Mouse (Mus musculus) lung, postnatal 0 days (tissue): ENCODE results near the gene Tm4sf20. TPM values are rescaled to one million over a fixed set of nuclear protein-coding genes. Genes with fewer than 3 reads are reported as not detected.

ENCODE experiments used
- ATAC-seq: fragments of 200-750 bp; cut with Nextera tagmentation; 2 replicates; pipeline ENCODE4 v1.8.0; 2017; ENCODE audit warnings: moderate library complexity
- DNase-seq: peaks from one replicate; pipeline ENCODE4 v3.0.0-alpha.2; 2016; ENCODE audit warnings: low spot score
- H3K27ac ChIP-seq: fragments of 300-500 bp; sonication (generic); 2 replicates; pipeline ENCODE4 v1.5.1; 2014; ENCODE audit warnings: antibody characterized with exemption, mild to moderate bottlenecking, low read length, mixed read lengths
- H3K27me3 ChIP-seq: fragments of 300-500 bp; sonication (generic); replicated peaks from 2 replicates; pipeline ENCODE4 v1.6.1; 2014; ENCODE audit warnings: low read length, mixed read lengths; ENCODE audit not compliant: insufficient read depth
- H3K36me3 ChIP-seq: fragments of 300-500 bp; sonication (generic); 2 replicates; pipeline ENCODE4 v1.6.1; 2014; ENCODE audit warnings: low read length, mixed read lengths; ENCODE audit not compliant: insufficient read depth
- H3K4me1 ChIP-seq: fragments of 300-500 bp; sonication (generic); 2 replicates; pipeline ENCODE4 v1.6.1; 2014; ENCODE audit warnings: antibody characterized with exemption, low read depth, low read length, mixed read lengths; ENCODE audit not compliant: insufficient read depth
- H3K4me2 ChIP-seq: fragments of 300-500 bp; sonication (generic); replicated peaks from 2 replicates; pipeline ENCODE4 v1.6.1; 2014; ENCODE audit warnings: low read depth, mild to moderate bottlenecking, low read length, moderate library complexity, mixed read lengths
- H3K4me3 ChIP-seq: fragments of 300-500 bp; sonication (generic); 2 replicates; pipeline ENCODE4 v1.5.1; 2014; ENCODE audit warnings: low read depth, low read length
- H3K9ac ChIP-seq: fragments of 300-500 bp; sonication (generic); replicated peaks from 2 replicates; pipeline ENCODE4 v1.6.1; 2014; ENCODE audit warnings: low read depth, mild to moderate bottlenecking
- H3K9me3 ChIP-seq: fragments of 300-500 bp; sonication (generic); 2 replicates; pipeline ENCODE4 v1.6.1; 2016; ENCODE audit warnings: low read length, mixed read lengths
- CTCF ChIP-seq: IDR thresholded peaks from 2 replicates; pipeline ENCODE4 v1.5.1; 2016; ENCODE audit warnings: antibody characterized with exemption, mild to moderate bottlenecking
- EP300 ChIP-seq: IDR thresholded peaks from 2 replicates; pipeline ENCODE4 v1.6.1; 2016; ENCODE audit warnings: antibody characterized with exemption, mild to moderate bottlenecking, control low read depth
- WGBS: fragments of 180-500 bp; shearing (Covaris S2); extraction: QIAGEN DNeasy Blood & Tissue Kit; methylation state at CpG from one replicate; pipeline ENCODE4 v1.1.7; 2014; 5-methylcytosine and 5-hydroxymethylcytosine counted together
- polyA plus RNA-seq: library from polyadenylated mRNA; unstranded; fragments of >200 nt; fragmentation: Nextera tagmentation; extraction: Ambion mirVana; gene quantifications from 2 replicates; pipeline ENCODE4 v1.2.1, GENCODE M21; 2015

Gene Tm4sf20
- polyA plus RNA-seq, 1 experiment from 2014 or later, result 0.07 TPM

GRCm38 (mm10) chr1:82717816-82718512, 50.3 kb downstream of the Tm4sf20 start:
- ATAC-seq (peak; percentile 91), DNase-seq (peak; percentile 84)
- TF ChIP-seq CTCF, result no peak
- TF ChIP-seq EP300, result peak; percentile 81
- no peaks in the 10 kb centered on the region for H3K9me3 ChIP-seq
- H3K27ac ChIP-seq, result no peak overlapping the region
- H3K9ac ChIP-seq, result no peak overlapping the region
- H3K36me3 ChIP-seq, result no peaks in the 10 kb centered on the region
- H3K27me3 ChIP-seq, result no peaks in the 10 kb centered on the region
- no peak overlapping the region for H3K4me2 ChIP-seq
- no peaks in the 10 kb centered on the region; the same call in 1 of the 2 replicates for H3K4me1 ChIP-seq
- WGBS, result 37% methylated on average over 9 of the region's 9 CpGs
- H3K4me3 ChIP-seq, result no peak overlapping the region

Other genes with a start within 250 kb of the Tm4sf20 start
- 67.3 and 78.7 TPM in 2 replicates for gene Col4a4, start 181.6 kb downstream of the Tm4sf20 start, polyA plus RNA-seq
- 114 and 120 TPM in 2 replicates for gene Col4a3, start 181.5 kb downstream of the Tm4sf20 start, polyA plus RNA-seq
- gene Mff, start 43.6 kb downstream of the Tm4sf20 start, polyA plus RNA-seq, result 170 and 180 TPM in 2 replicates
- gene Gm47791, start 2.8 kb upstream of the Tm4sf20 start, polyA plus RNA-seq, result not detected in 2 replicates
- 28.3 and 34.8 TPM in 2 replicates for gene Agfg1, start 71.0 kb upstream of the Tm4sf20 start, polyA plus RNA-seq
- gene A030005L19Rik, start 144.9 kb upstream of the Tm4sf20 start, polyA plus RNA-seq, result not detected in 2 replicates
- not detected in 2 replicates for gene A030014E15Rik, start 156.5 kb upstream of the Tm4sf20 start, polyA plus RNA-seq
- gene Gm6217, start 162.9 kb upstream of the Tm4sf20 start, polyA plus RNA-seq, result not detected in 2 replicates
- gene A030003K21Rik, start 174.9 kb upstream of the Tm4sf20 start, polyA plus RNA-seq, result not detected in 2 replicates
- not detected in 2 replicates for gene Gm7544, start 187.6 kb upstream of the Tm4sf20 start, polyA plus RNA-seq
- not detected in 2 replicates for gene Gm47955, start 191.8 kb upstream of the Tm4sf20 start, polyA plus RNA-seq
- gene Gm47959, start 232.1 kb upstream of the Tm4sf20 start, polyA plus RNA-seq, result not detected in 2 replicates